Mouse (Mus musculus): ENCODE results near the gene Dyrk1b. TPM values are rescaled to one million over a fixed set of nuclear protein-coding genes. Genes with fewer than 3 reads are reported as not detected.
A peak's percentile ranks its signal among the peaks of the same experiment; 100 is the strongest.
"Not testable (repeated sequence)": the region's sequence is repeated elsewhere in the genome, so short reads cannot be mapped to it uniquely, and the experiment has no call there.

Dyrk1b gene
- polyA plus RNA-seq, 1 experiment from 2014 or later, result 15.3 TPM

DNA sequence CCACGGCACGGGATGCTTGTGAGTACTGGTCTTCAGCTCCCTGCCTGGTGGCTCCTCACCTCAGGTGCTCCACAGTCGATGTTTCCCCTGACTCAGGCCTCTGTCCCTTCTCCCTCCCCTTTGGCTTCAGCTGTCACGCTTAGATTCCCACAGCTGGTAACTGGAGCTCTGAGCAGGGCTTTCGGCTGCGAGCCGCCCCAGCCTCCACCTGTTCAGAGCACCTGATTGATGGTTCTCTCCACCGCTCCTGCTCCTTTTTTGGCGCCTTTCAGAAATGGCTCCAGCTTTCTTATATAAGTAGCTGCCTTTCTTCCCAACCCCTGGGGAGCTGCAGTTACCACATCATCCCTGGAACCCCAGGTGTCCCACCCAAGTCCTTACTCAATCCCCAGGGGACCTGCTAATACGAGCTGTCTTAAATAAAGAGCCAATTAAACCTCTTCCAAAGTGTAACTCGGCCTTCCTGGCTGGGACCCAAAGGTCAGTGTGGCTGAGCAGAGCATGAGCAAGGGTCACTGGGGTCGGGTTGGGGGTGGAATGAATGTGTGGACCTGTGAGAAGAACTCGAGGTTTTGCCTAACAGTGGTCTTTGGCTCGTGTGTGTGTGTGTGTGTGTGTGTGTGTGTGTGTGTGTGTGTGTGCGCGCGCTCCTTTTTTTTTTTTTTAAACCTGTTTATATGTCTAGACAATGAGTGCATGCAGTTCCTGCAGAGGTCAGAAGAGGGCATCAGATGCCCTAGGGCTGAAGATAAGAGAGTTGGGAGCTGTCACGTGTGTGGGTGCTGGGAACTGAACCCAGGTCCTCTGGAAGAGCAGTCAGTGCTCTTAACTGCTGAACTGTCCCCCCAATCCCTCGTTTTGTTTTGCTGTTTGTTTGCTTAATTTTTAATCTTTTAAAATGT is 24.2 kb downstream of the Dyrk1b start:
- Histone ChIP-seq H3K4me1 (ENCODE audit: control insufficient read depth, insufficient read depth, low read length) (no peaks in the 10 kb centered on the region), H3K9ac (replicated peaks; ENCODE audit: low read depth, low read length) (no peak overlapping the region), H3K4me3 (ENCODE audit: low read depth, low read length) (no peak overlapping the region), H3K27ac (ENCODE audit: low read length) (no peak overlapping the region), H3K36me3 (ENCODE audit: control insufficient read depth, insufficient read depth, low read length) (no peaks in the 10 kb centered on the region), H3K4me2 (replicated peaks; ENCODE audit: low read depth, low read length) (no peak overlapping the region), H3K9me3 (ENCODE audit: control insufficient read depth, low read depth, low read length) (no peaks in the 10 kb centered on the region), H3K27me3 (ENCODE audit: control insufficient read depth, insufficient read depth, low read length) (no peaks in the 10 kb centered on the region)
- WGBS, result 38% methylated on average over 16 of the region's 19 CpGs
- ATAC-seq (ENCODE audit: insufficient number of reproducible peaks, insufficient read depth, low FRiP score, low read depth), result peak; percentile 49; the same call in 1 of the 2 replicates

DNA sequence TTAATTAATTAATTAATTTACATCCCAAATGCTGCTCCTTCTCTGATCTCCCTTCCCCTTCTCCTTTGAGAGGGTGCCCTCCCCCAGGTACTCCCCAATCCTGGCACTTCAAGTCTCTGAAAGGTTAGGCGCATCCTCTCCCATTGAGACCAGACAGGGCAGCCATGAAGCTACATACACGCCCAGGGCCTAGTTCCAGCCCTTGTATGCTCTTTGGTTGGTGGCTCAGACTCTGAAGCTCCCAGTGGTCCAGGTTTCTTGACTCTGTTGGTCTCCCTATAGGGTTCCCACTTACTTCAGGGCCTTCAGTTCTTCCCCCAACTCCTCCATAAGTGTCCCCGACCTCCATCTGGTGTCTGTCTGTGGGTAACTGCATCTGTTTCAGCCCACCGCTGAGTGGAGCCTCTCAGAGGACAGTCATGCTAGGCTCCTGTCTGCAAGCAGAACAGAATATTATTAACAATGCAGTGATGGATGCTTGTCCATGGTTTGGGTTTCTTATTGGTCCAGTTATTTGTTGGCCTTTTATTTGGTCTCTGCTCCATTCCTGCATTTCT is 26.9 kb downstream of the Dyrk1b start:
- no peaks in the 10 kb centered on the region for H3K27me3 ChIP-seq (ENCODE audit: control insufficient read depth, insufficient read depth, low read length)
- no peaks in the 10 kb centered on the region for H3K36me3 ChIP-seq (ENCODE audit: control insufficient read depth, insufficient read depth, low read length)
- H3K4me2 ChIP-seq (replicated peaks; ENCODE audit: low read depth, low read length), result no peak overlapping the region
- no peak for ATAC-seq (ENCODE audit: insufficient number of reproducible peaks, insufficient read depth, low FRiP score, low read depth)
- H3K4me1 ChIP-seq (ENCODE audit: control insufficient read depth, insufficient read depth, low read length), result no peaks in the 10 kb centered on the region
- 63% methylated on average over 4 of the region's 4 CpGs for WGBS
- H3K4me3 ChIP-seq (ENCODE audit: low read depth, low read length), result no peak overlapping the region
- H3K27ac ChIP-seq (ENCODE audit: low read length), result no peak overlapping the region
- H3K9me3 ChIP-seq (ENCODE audit: control insufficient read depth, low read depth, low read length), result no peaks in the 10 kb centered on the region
- H3K9ac ChIP-seq (replicated peaks; ENCODE audit: low read depth, low read length), result no peak overlapping the region

DNA sequence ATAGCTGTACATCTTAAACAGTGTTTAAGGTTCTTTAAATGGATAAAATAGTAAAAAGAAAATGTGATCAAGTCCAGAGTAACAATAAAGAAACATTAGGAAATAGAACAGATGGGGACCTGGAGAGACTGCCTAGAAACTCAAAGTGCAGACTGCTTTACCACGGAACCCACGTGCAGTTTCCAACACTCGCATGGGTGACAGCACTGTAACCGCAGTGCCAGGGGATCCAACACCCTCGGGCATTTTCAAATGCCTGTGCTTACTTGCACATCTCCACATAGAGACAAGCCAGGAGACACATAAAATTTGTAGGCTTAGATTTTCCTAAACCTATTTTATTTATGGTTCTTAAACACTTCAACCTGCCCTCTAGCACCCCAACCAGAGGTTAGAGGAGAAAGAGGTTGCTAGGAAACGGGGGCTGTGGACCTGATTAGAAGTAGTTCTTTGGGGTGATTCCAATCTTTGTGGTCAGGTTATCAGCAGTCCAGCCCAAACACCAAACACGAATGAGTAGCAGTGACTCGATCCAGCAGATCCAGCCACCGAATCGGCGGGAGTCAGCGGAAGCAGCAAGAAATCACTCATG is 29.2 kb downstream of the Dyrk1b start:
- H3K36me3 ChIP-seq (ENCODE audit: control insufficient read depth, insufficient read depth, low read length), result no peaks in the 10 kb centered on the region
- peak overlapping the region; percentile 6 for H3K4me3 ChIP-seq (ENCODE audit: low read depth, low read length)
- no peak overlapping the region for H3K9ac ChIP-seq (replicated peaks; ENCODE audit: low read depth, low read length)
- H3K4me1 ChIP-seq (ENCODE audit: control insufficient read depth, insufficient read depth, low read length), result no peaks in the 10 kb centered on the region
- H3K9me3 ChIP-seq (ENCODE audit: control insufficient read depth, low read depth, low read length), result no peaks in the 10 kb centered on the region
- no peaks in the 10 kb centered on the region for H3K27me3 ChIP-seq (ENCODE audit: control insufficient read depth, insufficient read depth, low read length)
- no peak overlapping the region for H3K27ac ChIP-seq (ENCODE audit: low read length)
- ATAC-seq (ENCODE audit: insufficient number of reproducible peaks, insufficient read depth, low FRiP score, low read depth), result no peak
- peak overlapping the region; percentile 38 for H3K4me2 ChIP-seq (replicated peaks; ENCODE audit: low read depth, low read length)
- 41% methylated on average over 12 of the region's 12 CpGs for WGBS

DNA sequence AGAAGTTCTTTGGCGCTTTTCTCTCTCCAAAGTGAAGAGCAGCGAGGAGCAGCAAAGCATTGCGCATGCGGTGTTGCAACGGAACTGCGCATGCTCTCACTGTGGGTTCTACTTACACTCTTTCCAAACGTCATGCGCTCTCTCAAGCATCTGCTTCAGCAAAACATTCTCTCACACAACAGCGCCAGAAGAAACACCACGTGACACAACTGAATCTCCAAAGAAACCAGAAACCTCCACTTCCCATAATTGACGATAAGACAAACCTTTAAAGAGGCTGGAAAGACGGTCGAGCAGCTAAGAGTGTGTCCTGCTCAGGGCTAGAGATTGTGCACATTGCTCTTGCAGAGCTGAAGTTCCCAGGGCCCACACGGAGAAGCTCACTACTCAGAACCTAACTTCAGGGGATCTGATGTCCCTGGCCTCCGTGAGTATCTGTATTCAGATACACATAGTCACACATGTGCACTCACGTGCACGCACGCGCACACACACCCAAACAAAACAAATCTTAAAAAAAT is 29.8 kb downstream of the Dyrk1b start:
- Histone ChIP-seq H3K4me2 (replicated peaks; ENCODE audit: low read depth, low read length) (peak overlapping the region; percentile 38), H3K4me1 (ENCODE audit: control insufficient read depth, insufficient read depth, low read length) (no peaks in the 10 kb centered on the region), H3K9me3 (ENCODE audit: control insufficient read depth, low read depth, low read length) (no peaks in the 10 kb centered on the region), H3K36me3 (ENCODE audit: control insufficient read depth, insufficient read depth, low read length) (no peaks in the 10 kb centered on the region), H3K9ac (replicated peaks; ENCODE audit: low read depth, low read length) (no peak overlapping the region), H3K4me3 (ENCODE audit: low read depth, low read length) (peak overlapping the region; percentile 6), H3K27me3 (ENCODE audit: control insufficient read depth, insufficient read depth, low read length) (no peaks in the 10 kb centered on the region), H3K27ac (ENCODE audit: low read length) (peak overlapping the region; percentile 18; the same call in 1 of the 2 replicates)
- peak; percentile 46; the same call in 1 of the 2 replicates for ATAC-seq (ENCODE audit: insufficient number of reproducible peaks, insufficient read depth, low FRiP score, low read depth)
- WGBS, result 39% methylated on average over 19 of the region's 19 CpGs

DNA sequence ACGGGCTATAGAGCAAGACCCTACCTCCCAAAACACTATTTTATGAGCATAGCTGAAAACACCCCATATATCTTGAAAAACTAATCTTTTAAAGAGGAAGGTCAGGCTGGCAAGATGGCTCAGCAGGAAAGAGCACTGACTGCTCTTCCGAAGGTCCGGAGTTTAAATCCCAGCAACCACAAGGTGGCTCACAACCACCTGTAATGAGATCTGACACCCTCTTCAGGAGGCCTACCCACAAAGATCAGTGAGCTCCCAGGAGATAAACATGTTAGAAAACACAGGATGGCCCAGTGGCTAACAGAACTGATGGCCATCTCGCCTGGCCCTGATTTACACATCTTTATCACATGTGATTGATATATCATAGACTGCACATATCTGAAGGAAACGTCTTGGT is 31.5 kb downstream of the Dyrk1b start:
- Histone ChIP-seq H3K4me3 (ENCODE audit: low read depth, low read length) (no peak overlapping the region), H3K4me2 (replicated peaks; ENCODE audit: low read depth, low read length) (no peak overlapping the region), H3K4me1 (ENCODE audit: control insufficient read depth, insufficient read depth, low read length) (no peaks in the 10 kb centered on the region), H3K9ac (replicated peaks; ENCODE audit: low read depth, low read length) (no peak overlapping the region), H3K27ac (ENCODE audit: low read length) (no peak overlapping the region), H3K9me3 (ENCODE audit: control insufficient read depth, low read depth, low read length) (no peaks in the 10 kb centered on the region), H3K27me3 (ENCODE audit: control insufficient read depth, insufficient read depth, low read length) (no peaks in the 10 kb centered on the region), H3K36me3 (ENCODE audit: control insufficient read depth, insufficient read depth, low read length) (no peaks in the 10 kb centered on the region)
- ATAC-seq (ENCODE audit: insufficient number of reproducible peaks, insufficient read depth, low FRiP score, low read depth), result no peak
- 41% methylated on average over 5 of the region's 5 CpGs for WGBS

DNA sequence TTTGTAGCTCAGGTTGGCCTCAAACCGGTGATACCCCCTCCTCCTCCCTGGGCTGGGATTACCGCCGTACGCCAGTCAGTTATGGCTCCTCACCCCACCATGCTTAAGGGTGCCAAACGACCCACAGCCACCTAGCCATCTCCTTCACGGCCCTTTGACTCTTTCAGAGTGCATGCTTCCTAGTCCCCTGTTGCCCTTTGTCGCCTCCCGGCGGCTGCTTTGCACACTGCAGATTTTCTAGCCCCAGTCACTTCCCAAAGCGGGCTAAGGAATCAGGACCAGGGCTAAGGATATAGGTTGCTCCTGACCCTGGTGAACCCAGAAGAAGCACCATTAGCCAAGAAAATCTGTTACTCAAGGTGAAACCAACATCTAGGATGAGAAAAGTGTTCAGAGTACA is 34.9 kb downstream of the Dyrk1b start:
- Histone ChIP-seq H3K36me3 (ENCODE audit: control insufficient read depth, insufficient read depth, low read length) (no peaks in the 10 kb centered on the region), H3K27ac (ENCODE audit: low read length) (no peak overlapping the region), H3K4me1 (ENCODE audit: control insufficient read depth, insufficient read depth, low read length) (no peaks in the 10 kb centered on the region), H3K9me3 (ENCODE audit: control insufficient read depth, low read depth, low read length) (no peaks in the 10 kb centered on the region), H3K4me3 (ENCODE audit: low read depth, low read length) (no peak overlapping the region), H3K27me3 (ENCODE audit: control insufficient read depth, insufficient read depth, low read length) (no peaks in the 10 kb centered on the region), H3K4me2 (replicated peaks; ENCODE audit: low read depth, low read length) (no peak overlapping the region), H3K9ac (replicated peaks; ENCODE audit: low read depth, low read length) (no peak overlapping the region)
- WGBS, result 32% methylated on average over 10 of the region's 10 CpGs
- no peak for ATAC-seq (ENCODE audit: insufficient number of reproducible peaks, insufficient read depth, low FRiP score, low read depth)

DNA sequence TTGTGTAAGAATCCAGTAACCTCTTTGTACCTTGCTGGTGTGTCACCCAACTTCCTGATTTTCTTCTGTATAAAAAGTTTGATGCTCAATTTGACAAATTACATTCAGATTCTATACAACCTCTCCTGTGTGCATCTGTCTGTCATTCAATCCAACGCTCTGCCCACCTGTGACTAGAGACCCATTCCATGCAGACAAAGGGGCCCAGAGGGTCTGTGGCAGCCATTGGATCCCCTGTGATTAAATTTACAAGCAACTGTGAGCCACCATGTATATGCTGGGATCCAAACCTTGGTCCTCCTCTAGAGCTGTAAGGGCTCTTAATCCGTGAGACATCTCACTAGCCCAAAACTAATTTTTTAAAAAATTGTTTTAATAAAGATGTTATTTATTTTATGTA is 36.7 kb downstream of the Dyrk1b start:
- H3K4me3 ChIP-seq (ENCODE audit: low read depth, low read length), result not testable (repeated sequence)
- WGBS, result 87% methylated on average over 2 of the region's 2 CpGs

DNA sequence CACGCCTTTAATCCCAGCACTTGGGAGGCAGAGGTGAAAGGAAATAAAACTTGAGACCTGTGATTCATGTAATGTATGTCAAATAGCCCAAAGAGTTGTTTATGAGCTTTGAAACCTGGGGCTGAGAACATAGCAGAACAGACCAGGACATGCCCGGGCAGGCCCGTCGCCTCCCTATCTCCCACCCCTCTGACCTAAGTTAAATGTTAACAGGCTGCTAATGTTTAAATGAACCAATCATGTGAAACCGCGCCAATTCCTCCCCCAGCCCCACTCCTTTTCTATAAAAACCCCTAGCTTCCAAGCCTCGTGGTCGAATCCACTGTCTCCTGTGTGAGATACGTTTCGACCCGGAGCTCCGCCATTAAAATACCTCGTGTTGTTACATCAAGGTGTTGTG is 38.5 kb downstream of the Dyrk1b start:
- not testable (repeated sequence) for H3K4me1 ChIP-seq (ENCODE audit: control insufficient read depth, insufficient read depth, low read length); H3K36me3 ChIP-seq (ENCODE audit: control insufficient read depth, insufficient read depth, low read length); H3K9ac ChIP-seq (replicated peaks; ENCODE audit: low read depth, low read length); H3K4me3 ChIP-seq (ENCODE audit: low read depth, low read length); H3K9me3 ChIP-seq (ENCODE audit: control insufficient read depth, low read depth, low read length); H3K4me2 ChIP-seq (replicated peaks; ENCODE audit: low read depth, low read length); H3K27ac ChIP-seq (ENCODE audit: low read length); ATAC-seq (ENCODE audit: insufficient number of reproducible peaks, insufficient read depth, low FRiP score, low read depth); H3K27me3 ChIP-seq (ENCODE audit: control insufficient read depth, insufficient read depth, low read length)
- 93% methylated on average over 8 of the region's 13 CpGs for WGBS

More for the DNA sequence above, 36.7 kb downstream of the Dyrk1b start:
- H3K9me3 ChIP-seq (ENCODE audit: control insufficient read depth, low read depth, low read length); H3K27me3 ChIP-seq (ENCODE audit: control insufficient read depth, insufficient read depth, low read length); H3K4me1 ChIP-seq (ENCODE audit: control insufficient read depth, insufficient read depth, low read length); H3K36me3 ChIP-seq (ENCODE audit: control insufficient read depth, insufficient read depth, low read length); ATAC-seq (ENCODE audit: insufficient number of reproducible peaks, insufficient read depth, low FRiP score, low read depth); H3K27ac ChIP-seq (ENCODE audit: low read length); H3K4me2 ChIP-seq (replicated peaks; ENCODE audit: low read depth, low read length); H3K9ac ChIP-seq (replicated peaks; ENCODE audit: low read depth, low read length): not testable (repeated sequence)
